Mouse (Mus musculus): Measurements from ENCODE around the gene Arhgef10l.

- no peak for TF ChIP-seq POLR2A (IDR thresholded peaks at IDR 0.05; ENCODE audit: control insufficient read depth in 1 of 2, insufficient read depth in 1 of 2, low read depth in 1 of 2, low read length in 2 of 2, poor library complexity in 1 of 2)
- TF ChIP-seq RAD21 (IDR thresholded peaks at IDR 0.05; ENCODE audit: low read depth, low read length): no peak
- no peak for TF ChIP-seq CTCF (IDR thresholded peaks at IDR 0.05 in 2 of 3, conservative IDR thresholded peaks at IDR 0.05 in 1 of 3; ENCODE audit: control insufficient read depth in 1 of 3, insufficient read depth in 1 of 3, low read depth in 2 of 3, low read length in 3 of 3, poor library complexity in 1 of 3, severe bottlenecking in 1 of 3)
Measured at GRCm38 (mm10) chr4:140505608-140506002, 160.2 kb downstream of the Arhgef10l start.
